Mouse (Mus musculus) left cerebral cortex, adult 8-10 months (tissue): ENCODE results near the gene Gm10031. TPM values are rescaled to one million over a fixed set of nuclear protein-coding genes. Genes with fewer than 3 reads are reported as not detected.

Experiments used
- DNase-seq, 2 experiments: peaks; one replicate each; pipeline ENCODE4 v3.0.0; 2022; ENCODE audit warnings: low spot score in 2 of 2
- total RNA-seq, 4 experiments: library from RNA; stranded (reverse); gene quantifications; 2 replicates each; pipeline ENCODE4 v1.2.4; 2022

Gm10031 gene
- total RNA-seq, 4 experiments from 2014 or later: 40.3 to 52.2 (median 46.6) TPM

- DNase-seq: no peak
Measured at GRCm38 (mm10) chr1:156539787-156540560, 16.2 kb downstream of the Gm10031 start.

GRCm38 (mm10) chr1:156543999-156544398 lies 20.2 kb downstream of the Gm10031 start:
- no peak for DNase-seq

- DNase-seq: peak; percentile 75 to 87
Measured at GRCm38 (mm10) chr1:156558024-156558930, 34.5 kb downstream of the Gm10031 start, which contains the start of gene Abl2. Gene Abl2 (plus strand): TSS chr1:156558786.

GRCm38 (mm10) chr1:156558950-156559640 lies 35.3 kb downstream of the Gm10031 start:
- peak; percentile 34 to 60 for DNase-seq

GRCm38 (mm10) chr1:156559641-156560020 lies 35.8 kb downstream of the Gm10031 start:
- DNase-seq: no peak

- no peak for DNase-seq
Measured at GRCm38 (mm10) chr1:156560500-156560899, 36.7 kb downstream of the Gm10031 start.

GRCm38 (mm10) chr1:156565328-156565727 lies 41.5 kb downstream of the Gm10031 start:
- no peak for DNase-seq

GRCm38 (mm10) chr1:156566132-156566531 lies 42.3 kb downstream of the Gm10031 start:
- DNase-seq: no peak

GRCm38 (mm10) chr1:156569615-156570014 lies 45.8 kb downstream of the Gm10031 start:
- DNase-seq: no peak

- no peak for DNase-seq
Measured at GRCm38 (mm10) chr1:156572952-156573351, 49.1 kb downstream of the Gm10031 start.

Other genes starting within 250 kb of the Gm10031 start
- 1 to 10 TPM; 2.6 to 2.8 (median 2.6) TPM for gene Tdrd5, start 220.3 kb upstream of the Gm10031 start, total RNA-seq
- under 1 TPM; 0.30 to 0.71 (median 0.52) TPM for gene Nphs2, start 213.3 kb upstream of the Gm10031 start, total RNA-seq
- 100 to 1,000 TPM; 332 to 421 (median 371) TPM for gene Gm2000, start 158.0 kb upstream of the Gm10031 start, total RNA-seq
- gene Axdnd1, start 102.9 kb upstream of the Gm10031 start, total RNA-seq: under 1 TPM; 0.15 to 0.70 (median 0.32) TPM
- 10 to 100 TPM; 45.3 to 61.8 (median 49.9) TPM for gene Soat1, start 49.7 kb upstream of the Gm10031 start, total RNA-seq
- gene Abl2, start 34.8 kb downstream of the Gm10031 start, total RNA-seq: 10 to 100 TPM; 58.0 to 62.1 (median 60.6) TPM
- gene Tor3a, start 150.3 kb downstream of the Gm10031 start, total RNA-seq: 1 to 10 TPM; 5.8 to 8.1 (median 7.8) TPM
- 10 to 100 TPM; 69.0 to 81.1 (median 75.8) TPM for gene Fam20b, start 195.1 kb downstream of the Gm10031 start, total RNA-seq